In the genomic region with DNA sequence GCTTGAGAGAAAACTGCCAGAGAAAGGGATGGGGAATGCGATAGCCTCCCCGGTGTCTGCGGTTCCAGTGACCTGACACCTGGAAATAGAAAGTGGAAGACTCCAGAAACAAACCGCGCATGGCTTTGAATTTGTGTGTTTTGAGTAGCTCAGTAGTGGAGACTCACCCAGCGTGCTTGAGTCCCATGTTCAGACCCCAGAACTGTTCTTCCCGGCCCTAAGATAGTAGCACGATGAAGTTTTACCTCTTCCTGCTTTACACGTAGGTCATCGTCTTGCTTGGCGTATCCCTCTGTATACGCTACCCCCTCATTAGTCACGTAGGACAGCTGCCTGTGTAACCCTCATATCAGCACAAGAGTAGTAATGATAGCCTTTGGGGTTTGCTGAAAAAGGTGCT, we compare ENCODE assay signal across 8 mouse cellular contexts. TPM values are rescaled to one million over a fixed set of nuclear protein-coding genes. Genes with fewer than 3 reads are reported as not detected.
DNase-seq lines count a peak whose midpoint lies in the region; ATAC-seq and TF ChIP-seq lines count a peak whose summit lies in the region.

No protein-coding gene starts in this region.

- H3K27me3 ChIP-seq in heart, embryonic 15.5 days: no peaks in the 10 kb centered on the region
- no peaks in the 10 kb centered on the region for H3K27me3 ChIP-seq in MEL (ENCODE audit: control insufficient read depth in 1 of 2, insufficient read depth in 2 of 2, low read length in 2 of 2)

- peak overlapping the region; percentile 81 for H3K4me2 ChIP-seq in heart, embryonic 15.5 days

- no peak for DNase-seq in heart, postnatal 25 days (ENCODE audit: low spot score)
- peak; percentile 80 for DNase-seq in MEL (ENCODE audit: low read depth, low spot score)
- DNase-seq in layer of hippocampus, postnatal 10 days (ENCODE audit: low spot score in 2 of 2): no peak
- DNase-seq in gastrocnemius, postnatal 36 days: no peak
- no peak for DNase-seq in frontal cortex, adult 2 months (ENCODE audit: extremely low spot score in 1 of 2, low spot score in 1 of 2)

- peak overlapping the region; percentile 94 for H3K27ac ChIP-seq in heart, embryonic 15.5 days
- H3K27ac ChIP-seq in MEL (ENCODE audit: control insufficient read depth, low read depth, low read length) (peak overlapping the region; percentile 91), macrophage (peak overlapping the region; percentile 91)

- H3K4me1 ChIP-seq in heart, embryonic 15.5 days (replicated peaks): peaks cover 32% of the 10 kb centered on the region
- peaks cover 0 to 10% of the 10 kb centered on the region in 2 experiments for H3K4me1 ChIP-seq in MEL (ENCODE audit: control insufficient read depth in 1 of 2, insufficient read depth in 2 of 2, low read length in 2 of 2)

- TF ChIP-seq POLR2A in MEL (IDR thresholded peaks at IDR 0.05; ENCODE audit: control insufficient read depth in 1 of 2, insufficient read depth in 1 of 2, low read depth in 1 of 2, low read length in 2 of 2, poor library complexity in 1 of 2): no peak; a peak in 1 of 4 replicates

- 3% methylated on average over 13 of the region's 13 CpGs for WGBS in heart, embryonic 15.5 days
- 2% methylated on average over 13 of the region's 13 CpGs for WGBS in macrophage (ENCODE audit: missing documents)

- intact Hi-C loops in heart, postnatal 25 days (cut with DNase I): no loop called here
- intact Hi-C loops in gastrocnemius, postnatal 36 days (cut with DNase I): no loop called here

- ATAC-seq in heart, embryonic 15.5 days (replicated peaks; ENCODE audit: insufficient number of reproducible peaks, insufficient read depth, low FRiP score, low read depth): peak; percentile 1; the same call in 1 of the 2 replicates
- ATAC-seq in granulocyte monocyte progenitor cell, adult 5-6 weeks (replicated peaks; ENCODE audit: poor library complexity, severe bottlenecking): peak; percentile 18; the same call in 1 of the 2 replicates

- no peak for TF ChIP-seq EP300 in MEL (IDR thresholded peaks at IDR 0.05; ENCODE audit: low read depth in 1 of 2, low read length in 2 of 2)

- H3K36me3 ChIP-seq in heart, embryonic 15.5 days: no peaks in the 10 kb centered on the region
- H3K36me3 ChIP-seq in MEL (ENCODE audit: control insufficient read depth in 1 of 2, insufficient read depth in 2 of 2, low read length in 2 of 2) (peaks cover 0 to 10% of the 10 kb centered on the region in 2 experiments; a peak in 3 of 4 replicates), macrophage (ENCODE audit: inconsistent target) (no peaks in the 10 kb centered on the region)

- H3K9me3 ChIP-seq in heart, embryonic 15.5 days (replicated peaks): no peaks in the 10 kb centered on the region
- no peaks in the 10 kb centered on the region for H3K9me3 ChIP-seq in MEL (replicated peaks; ENCODE audit: insufficient read depth, low read length)

- TF ChIP-seq RAD21 in MEL (IDR thresholded peaks at IDR 0.05; ENCODE audit: low read depth, low read length): no peak

- H3K4me3 ChIP-seq in heart, embryonic 15.5 days: peak overlapping the region; percentile 95
- H3K4me3 ChIP-seq in MEL (ENCODE audit: control insufficient read depth in 1 of 2, insufficient read depth in 1 of 2, low read depth in 2 of 2, low read length in 2 of 2): peak overlapping the region; percentile 79 to 85
- peak overlapping the region; percentile 90 for H3K4me3 ChIP-seq in macrophage (ENCODE audit: inconsistent target)

- H3K79me2 ChIP-seq in MEL (ENCODE audit: control insufficient read depth, insufficient read depth, low read length, poor library complexity) (peaks cover 20% of the 10 kb centered on the region), macrophage (ENCODE audit: inconsistent target) (peaks cover 54% of the 10 kb centered on the region)

- TF ChIP-seq CTCF in MEL (IDR thresholded peaks at IDR 0.05 in 2 of 3, conservative IDR thresholded peaks at IDR 0.05 in 1 of 3; ENCODE audit: control insufficient read depth in 1 of 3, insufficient read depth in 1 of 3, low read depth in 2 of 3, low read length in 3 of 3, poor library complexity in 1 of 3, severe bottlenecking in 1 of 3): no peak

- H3K9ac ChIP-seq in heart, embryonic 15.5 days: peak overlapping the region; percentile 94
- peak overlapping the region; percentile 83 for H3K9ac ChIP-seq in MEL (ENCODE audit: control insufficient read depth, low read depth, low read length, poor library complexity, severe bottlenecking)

TF ChIP-seq in MEL, 35 proteins besides CTCF, POLR2A, EP300 and RAD21:
- TF ChIP-seq MXI1 (IDR thresholded peaks at IDR 0.05; ENCODE audit: low read depth, low read length): no peak
- TF ChIP-seq ZNF384 (IDR thresholded peaks at IDR 0.05; ENCODE audit: low read depth, low read length): peak; percentile 83; the same call in 1 of the 2 replicates
- TF ChIP-seq MAX (IDR thresholded peaks at IDR 0.05; ENCODE audit: low read length): 0 out of 2 replicates have a peak, but pooled peaks have one; percentile 12
- TF ChIP-seq ZC3H11A (IDR thresholded peaks at IDR 0.05; ENCODE audit: low read depth, low read length): no peak
- TF ChIP-seq CHD1 (IDR thresholded peaks at IDR 0.05; ENCODE audit: low read depth, low read length): no peak
- TF ChIP-seq SMC3 (IDR thresholded peaks at IDR 0.05; ENCODE audit: low read depth, low read length): no peak
- no peak for TF ChIP-seq E2F4 (IDR thresholded peaks at IDR 0.05; ENCODE audit: borderline replicate concordance, low read depth, low read length)
- TF ChIP-seq USF1 (IDR thresholded peaks at IDR 0.05; ENCODE audit: low read depth, low read length): no peak
- TF ChIP-seq ETS1 (IDR thresholded peaks at IDR 0.05; ENCODE audit: low read depth, low read length): peak; percentile 45; the same call in 1 of the 2 replicates
- TF ChIP-seq POLR2AphosphoS5 (IDR thresholded peaks at IDR 0.05; ENCODE audit: borderline replicate concordance, low read depth, low read length): no peak
- TF ChIP-seq GATA1 (IDR thresholded peaks at IDR 0.05; ENCODE audit: low read depth, low read length): peak; percentile 30; the same call in 1 of the 2 replicates

RNA-seq across cellular contexts. Expression of a gene that starts 0.6 kb away (rescaled TPM):
- polyA plus RNA-seq in heart, embryonic 15.5 days (2015; fragmentation: Nextera tagmentation; extraction: Ambion mirVana): 49.7 and 62.0 TPM in 2 replicates
- 10 to 100 TPM; 20.1 to 20.3 TPM for total RNA-seq in heart, postnatal 25 days (2021)
- total RNA-seq in MEL (2012; rRNA removed): 19.8 and 28.4 TPM in 2 replicates
- polyA plus RNA-seq in MEL (2012; ENCODE audit: insufficient read depth in 1 of 2, insufficient read length in 2 of 2, low read depth in 1 of 2, low replicate concordance in 2 of 2, missing spikeins in 1 of 2): 10 to 100 TPM in 1 of 2 experiments, not detected in 1; 65.7 TPM
- total RNA-seq in granulocyte monocyte progenitor cell, adult 5-6 weeks (2014; fragmentation: Nextera tagmentation): 21.7 and 29.6 TPM in 2 replicates
- 6.9 and 7.1 TPM in 2 replicates for total RNA-seq in granulocyte monocyte progenitor cell, adult 5-6 weeks (2017)
- total RNA-seq in macrophage (2018; cell fraction: chromatin; rRNA removed): 10 to 100 TPM; 16.8 to 44.9 (median 22.6) TPM
- 10 to 100 TPM; 44.2 to 70.6 (median 57.2) TPM for total RNA-seq in macrophage (2018; cell fraction: cytosol; rRNA removed)
- 10 to 100 TPM; 18.9 to 49.5 (median 31.7) TPM for total RNA-seq in macrophage (2018; cell fraction: nucleus; rRNA removed)
- 36.1 to 57.8 TPM (median 47.9 TPM) in 3 replicates for polyA plus RNA-seq in macrophage (2018)
- total RNA-seq in layer of hippocampus, postnatal 10 days (2021): 10 to 100 TPM; 73.9 to 82.5 TPM
- total RNA-seq in gastrocnemius, postnatal 36 days (2021): 10 to 100 TPM; 15.3 to 15.6 TPM
- 98.3 and 103 TPM in 2 replicates for polyA plus RNA-seq in frontal cortex, adult 2 months (2012; rRNA removed)

RNA-seq across cellular contexts. Expression of a gene that starts 20.7 kb away (rescaled TPM):
- not detected in 2 replicates for polyA plus RNA-seq in heart, embryonic 15.5 days (2015; fragmentation: Nextera tagmentation; extraction: Ambion mirVana)
- total RNA-seq in heart, postnatal 25 days (2021): not detected
- not detected in 2 replicates for total RNA-seq in MEL (2012; rRNA removed)
- polyA plus RNA-seq in MEL (2012; ENCODE audit: insufficient read depth in 1 of 2, insufficient read length in 2 of 2, low read depth in 1 of 2, low replicate concordance in 2 of 2, missing spikeins in 1 of 2) (not detected), macrophage (2018) (not detected in 3 replicates)
- total RNA-seq in granulocyte monocyte progenitor cell, adult 5-6 weeks (2014; fragmentation: Nextera tagmentation): not detected in 2 replicates
- total RNA-seq in granulocyte monocyte progenitor cell, adult 5-6 weeks (2017): not detected in 2 replicates
- total RNA-seq in macrophage (2018; cell fraction: chromatin; rRNA removed): not detected
- not detected for total RNA-seq in macrophage (2018; cell fraction: cytosol; rRNA removed)
- not detected for total RNA-seq in macrophage (2018; cell fraction: nucleus; rRNA removed)
- total RNA-seq in layer of hippocampus, postnatal 10 days (2021): not detected
- total RNA-seq in gastrocnemius, postnatal 36 days (2021): not detected
- polyA plus RNA-seq in frontal cortex, adult 2 months (2012; rRNA removed): 1.4 and 3.6 TPM in 2 replicates

RNA-seq across cellular contexts. Expression of a gene that starts 50.3 kb away (rescaled TPM):
- 5.6 and 9.6 TPM in 2 replicates for polyA plus RNA-seq in heart, embryonic 15.5 days (2015; fragmentation: Nextera tagmentation; extraction: Ambion mirVana)
- 1 to 10 TPM; 2.9 to 5.1 TPM for total RNA-seq in heart, postnatal 25 days (2021)
- 0.23 and 0.29 TPM in 2 replicates for total RNA-seq in MEL (2012; rRNA removed)
- polyA plus RNA-seq in MEL (2012; ENCODE audit: insufficient read depth in 1 of 2, insufficient read length in 2 of 2, low read depth in 1 of 2, low replicate concordance in 2 of 2, missing spikeins in 1 of 2) (1 to 10 TPM in 1 of 2 experiments, not detected in 1; 4.2 TPM), macrophage (2018) (1.8 to 3.1 TPM (median 2.2 TPM) in 3 replicates)
- 0.49 and 0.90 TPM in 2 replicates for total RNA-seq in granulocyte monocyte progenitor cell, adult 5-6 weeks (2014; fragmentation: Nextera tagmentation)
- 0.22 TPM in 1 of 2 replicates, not detected in the other for total RNA-seq in granulocyte monocyte progenitor cell, adult 5-6 weeks (2017)
- 100 to 1,000 TPM in 2 of 26 experiments, 10 to 100 TPM in 11, 1 to 10 TPM in 13; 3.4 to 209 (median 10.6) TPM for total RNA-seq in macrophage (2018; cell fraction: chromatin; rRNA removed)
- total RNA-seq in macrophage (2018; cell fraction: cytosol; rRNA removed): 10 to 100 TPM in 11 of 26 experiments, 1 to 10 TPM in 15; 2.8 to 62.5 (median 8.7) TPM
- total RNA-seq in macrophage (2018; cell fraction: nucleus; rRNA removed): 100 to 1,000 TPM in 1 of 26 experiments, 10 to 100 TPM in 16, 1 to 10 TPM in 9; 1.9 to 104 (median 11.4) TPM
- total RNA-seq in layer of hippocampus, postnatal 10 days (2021): 100 to 1,000 TPM in 1 of 2 experiments, 10 to 100 TPM in 1; 92.7 to 101 TPM
- total RNA-seq in gastrocnemius, postnatal 36 days (2021): 1 to 10 TPM; 2.9 to 3.5 TPM
- polyA plus RNA-seq in frontal cortex, adult 2 months (2012; rRNA removed): 82.0 and 91.2 TPM in 2 replicates

Comparison
In these comparisons a context has a peak if more than half of its experiments do, and no peak if none do; other contexts are left out.
1. RNA of a gene that starts 50.3 kb away (total RNA-seq): 92.7 to 101 TPM in layer of hippocampus, postnatal 10 days; 2.9 to 5.1 TPM in heart, postnatal 25 days, 2.9 to 3.5 TPM in gastrocnemius, postnatal 36 days, 0.22 to 0.90 TPM in granulocyte monocyte progenitor cell, adult 5-6 weeks and 0.23 to 0.29 TPM in MEL; every median in the first group is over 10 times any median in the second.
2. Peak in every context shown above with its lines, with median percentiles within 50 percentile points of each other: H3K27ac ChIP-seq and H3K4me3 ChIP-seq.